Mouse (Mus musculus) olfactory bulb, adult 2 months (tissue): ENCODE data around the gene Tdrd1. TPM values are rescaled to one million over a fixed set of nuclear protein-coding genes. Genes with fewer than 3 reads are reported as not detected.

ENCODE experiments used
- H3K27ac ChIP-seq: fragments of 200-500 bp; 2 replicates; pipeline ENCODE4 v1.5.1; 2012; ENCODE audit warnings: low read depth, low read length; ENCODE audit not compliant: insufficient read depth
- H3K4me1 ChIP-seq: fragments of 200-500 bp; 2 replicates; pipeline ENCODE4 v1.6.1; 2012; ENCODE audit warnings: low read length; ENCODE audit not compliant: control insufficient read depth, insufficient read depth
- H3K4me3 ChIP-seq: fragments of 200-500 bp; 2 replicates; pipeline ENCODE4 v1.5.1; 2012; ENCODE audit warnings: mild to moderate bottlenecking, low read depth, low read length, moderate library complexity; ENCODE audit not compliant: insufficient read depth
- CTCF ChIP-seq: fragments of 200-500 bp; IDR thresholded peaks from 2 replicates; pipeline ENCODE4 v1.5.1; 2012; ENCODE audit warnings: low read depth, mild to moderate bottlenecking, low read length, moderate library complexity; ENCODE audit not compliant: insufficient read depth
- POLR2A ChIP-seq: fragments of 200-500 bp; IDR thresholded peaks from 2 replicates; pipeline ENCODE4 v1.6.1; 2012; ENCODE audit warnings: mild to moderate bottlenecking, low read depth, low read length, moderate library complexity; ENCODE audit not compliant: insufficient read depth
- WGBS: fragments of 180-500 bp; shearing (Covaris S2); methylation state at CpG from one replicate; pipeline ENCODE4 v1.1.7; 2018; 5-methylcytosine and 5-hydroxymethylcytosine counted together
- polyA plus RNA-seq: library from polyadenylated mRNA; stranded (reverse); fragments of >200 nt; gene quantifications from 2 replicates; pipeline ENCODE4 v1.2.4, GENCODE M21; 2012; ENCODE audit warnings: low replicate concordance; ENCODE audit not compliant: missing spikeins, insufficient read depth, insufficient read length

The Tdrd1 gene
- polyA plus RNA-seq, 1 experiment: not detected

DNA sequence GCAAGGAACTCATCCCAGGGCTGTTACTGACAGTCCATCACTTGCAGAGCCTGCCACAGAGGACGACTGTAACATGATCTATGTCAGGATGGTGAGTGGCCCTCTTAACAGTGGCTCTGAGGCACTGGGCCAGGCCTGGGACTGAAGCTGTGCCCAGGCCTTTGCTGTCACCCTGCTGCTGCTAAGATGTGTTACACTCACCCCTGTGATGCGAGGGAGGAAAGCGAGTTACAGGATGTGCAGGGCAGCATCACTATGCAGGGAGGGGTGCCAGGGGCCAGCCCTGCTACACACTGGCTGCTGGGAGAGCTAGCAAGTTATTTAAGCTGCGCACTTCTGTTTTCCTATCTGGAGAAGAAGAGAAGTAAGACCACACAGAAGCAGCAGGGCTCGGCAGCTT, 30.4 kb downstream of the Tdrd1 start:
- Histone ChIP-seq H3K27ac (no peak overlapping the region), H3K4me1 (no peaks in the 10 kb centered on the region), H3K4me3 (no peak overlapping the region)
- TF ChIP-seq CTCF (no peak), POLR2A (no peak)
- WGBS: 79% methylated on average over 5 of the region's 5 CpGs

DNA sequence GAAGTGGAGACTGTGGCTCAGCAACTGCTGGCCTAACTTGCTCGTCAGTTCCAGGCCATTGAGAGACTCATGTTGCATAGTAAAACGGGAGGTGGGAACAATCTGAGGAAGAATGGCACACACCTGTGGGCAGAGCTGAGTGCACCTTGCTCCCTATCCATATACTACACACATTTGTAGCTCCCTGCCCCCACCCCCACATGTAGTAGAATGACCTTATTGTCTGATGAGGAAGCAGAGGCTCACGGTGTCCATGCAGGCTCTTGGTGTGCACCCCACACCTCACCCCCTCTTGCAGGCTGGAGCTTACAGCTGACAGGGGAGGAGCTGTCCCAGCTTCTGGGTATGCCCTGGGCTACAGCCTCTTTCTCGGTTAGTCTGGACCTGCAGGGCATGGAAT, 41.7 kb downstream of the Tdrd1 start:
- TF ChIP-seq CTCF (no peak), POLR2A (no peak)
- H3K4me3 ChIP-seq: no peak overlapping the region
- no peak overlapping the region for H3K27ac ChIP-seq
- no peaks in the 10 kb centered on the region for H3K4me1 ChIP-seq
- 90% methylated on average over 4 of the region's 4 CpGs for WGBS

DNA sequence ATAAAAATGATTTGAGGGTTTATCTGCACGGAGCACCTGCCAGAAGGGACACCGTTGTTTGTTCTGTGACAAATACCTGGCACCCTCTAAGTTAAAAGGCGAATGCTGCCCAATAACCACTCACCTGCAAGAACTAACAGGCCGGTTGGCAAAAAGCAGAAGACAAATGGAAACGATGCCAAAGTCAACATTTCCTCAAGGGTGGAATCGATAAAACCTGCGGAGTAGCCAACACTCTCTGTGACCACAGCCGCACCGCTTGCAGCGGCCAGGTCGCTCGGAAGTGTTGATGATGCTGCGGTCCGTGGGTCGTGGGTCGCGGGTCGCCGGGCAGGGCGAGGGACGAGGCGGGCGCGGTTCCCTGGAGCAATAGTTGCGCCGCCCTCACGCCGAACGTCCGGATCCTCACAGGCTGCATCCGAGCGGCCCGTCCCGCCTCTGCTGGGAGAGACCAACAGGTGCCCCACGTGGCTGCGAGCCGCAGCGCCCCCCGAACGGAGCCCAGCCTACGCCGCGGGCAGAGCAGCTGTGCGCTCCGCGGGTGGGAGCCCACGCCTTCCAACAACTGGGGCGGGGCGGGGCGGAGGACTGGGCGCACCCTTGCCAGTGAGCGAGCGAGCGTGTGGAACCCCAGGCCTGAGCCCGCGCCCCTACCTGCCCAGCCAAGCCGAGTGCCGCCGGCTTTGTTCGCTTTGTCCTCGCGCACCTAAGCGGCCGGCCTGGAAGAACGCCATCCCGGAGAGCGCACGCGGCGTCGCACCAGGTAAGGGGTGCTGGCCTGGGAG, 48.0 kb downstream of the Tdrd1 start, which contains the start of gene Vwa2:
TSS of gene Vwa2 (plus strand) at position 434 of the 785 bp plus-strand sequence.
- 3% methylated on average over 71 of the region's 71 CpGs for WGBS
- Histone ChIP-seq H3K4me3 (peak within 1 kb of the TSS; percentile 25), H3K27ac (no peak within 1 kb of the TSS), H3K4me1 (peaks cover 14% of the 10 kb centered on the region)
- TF ChIP-seq CTCF (no peak), POLR2A (no peak)

DNA sequence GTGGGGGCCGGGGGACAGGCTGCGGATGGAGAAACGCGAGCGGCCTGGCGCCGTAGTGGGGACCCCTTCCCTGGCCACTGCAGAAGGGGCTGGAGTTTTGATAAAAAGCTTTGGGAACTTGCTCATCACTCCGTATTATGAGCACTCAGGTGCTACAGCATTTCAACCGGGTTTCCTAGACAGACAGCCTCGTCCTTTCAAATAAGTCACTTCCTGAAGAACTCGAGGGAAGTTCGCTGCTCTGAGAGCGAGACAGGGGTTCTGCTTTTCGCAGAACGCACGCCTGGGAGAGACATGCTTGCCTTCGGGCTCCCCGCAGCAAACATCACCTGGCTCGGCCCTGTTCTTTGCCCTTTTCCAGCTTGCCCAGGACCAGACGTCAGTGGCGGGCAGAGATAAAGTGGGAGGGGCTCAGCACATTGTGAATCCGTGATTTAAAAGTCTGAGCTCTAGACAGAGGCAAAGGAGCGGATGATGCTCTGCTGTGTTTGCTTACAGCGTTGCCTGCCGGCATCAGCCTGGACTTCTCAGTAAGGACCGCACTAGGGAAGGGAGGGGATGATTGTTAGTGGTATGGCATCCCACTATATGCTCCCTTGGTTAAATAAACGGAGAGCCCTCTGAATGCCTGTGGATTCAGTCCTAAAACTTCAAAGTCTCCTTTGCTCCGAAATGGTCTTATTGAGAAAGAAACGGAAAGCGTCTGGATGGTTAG, 48.7 kb downstream of the Tdrd1 start:
- 13% methylated on average over 30 of the region's 30 CpGs for WGBS
- peak overlapping the region; percentile 25 for H3K4me3 ChIP-seq

DNA sequence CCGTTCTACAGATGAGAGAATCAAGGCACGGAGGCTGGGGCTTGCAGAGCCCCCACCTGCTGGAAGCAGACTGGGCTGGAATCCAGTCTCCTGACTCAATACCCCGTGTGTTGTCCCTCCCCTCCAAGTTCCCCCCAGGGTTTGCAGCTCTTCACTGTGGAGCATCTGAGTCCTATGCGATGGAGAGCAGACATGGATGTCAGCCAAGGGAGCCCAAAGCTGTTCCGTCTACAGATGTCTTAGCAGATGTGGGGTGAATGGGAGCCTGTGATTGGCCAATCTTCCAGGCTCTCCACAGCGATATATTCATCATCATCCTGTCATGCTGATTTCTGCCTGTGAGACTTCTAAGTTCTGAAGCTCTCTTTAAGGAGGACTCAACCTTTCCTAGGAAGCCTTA, 51.4 kb downstream of the Tdrd1 start:
- TF ChIP-seq POLR2A (no peak), CTCF (no peak)
- Histone ChIP-seq H3K4me3 (no peak overlapping the region), H3K27ac (no peak overlapping the region), H3K4me1 (peaks cover 14% of the 10 kb centered on the region)
- 37% methylated on average over 6 of the region's 6 CpGs for WGBS

More for the DNA sequence above, 48.7 kb downstream of the Tdrd1 start:
- peaks cover 14% of the 10 kb centered on the region for H3K4me1 ChIP-seq
- H3K27ac ChIP-seq: no peak overlapping the region
- TF ChIP-seq CTCF (no peak), POLR2A (no peak)

DNA sequence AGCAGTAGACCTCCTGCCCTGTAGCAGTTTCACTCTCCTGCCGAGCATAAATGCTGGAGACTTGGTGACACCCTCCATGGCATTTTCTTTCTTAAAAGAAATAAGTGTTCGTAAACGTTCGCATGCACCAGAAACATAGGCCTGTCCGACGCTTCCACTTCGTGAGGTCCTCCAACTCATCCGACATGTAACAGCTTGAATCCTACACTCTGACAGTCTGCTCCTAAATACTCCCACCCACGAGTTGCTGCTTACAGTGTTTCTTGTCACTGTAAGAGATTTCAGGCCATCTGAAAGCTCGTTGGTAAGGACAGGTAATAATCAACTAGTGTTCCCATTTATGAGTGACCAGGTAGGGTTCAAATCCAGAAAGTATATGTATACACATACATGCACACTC, 61.9 kb downstream of the Tdrd1 start:
- no peak for TF ChIP-seq CTCF
- TF ChIP-seq POLR2A: no peak
- WGBS: 84% methylated on average over 10 of the region's 10 CpGs
- Histone ChIP-seq H3K4me1 (0 out of 2 replicates have a peak, but pooled peaks cover 2% of the 10 kb centered on the region), H3K4me3 (no peak overlapping the region), H3K27ac (no peak overlapping the region)

DNA sequence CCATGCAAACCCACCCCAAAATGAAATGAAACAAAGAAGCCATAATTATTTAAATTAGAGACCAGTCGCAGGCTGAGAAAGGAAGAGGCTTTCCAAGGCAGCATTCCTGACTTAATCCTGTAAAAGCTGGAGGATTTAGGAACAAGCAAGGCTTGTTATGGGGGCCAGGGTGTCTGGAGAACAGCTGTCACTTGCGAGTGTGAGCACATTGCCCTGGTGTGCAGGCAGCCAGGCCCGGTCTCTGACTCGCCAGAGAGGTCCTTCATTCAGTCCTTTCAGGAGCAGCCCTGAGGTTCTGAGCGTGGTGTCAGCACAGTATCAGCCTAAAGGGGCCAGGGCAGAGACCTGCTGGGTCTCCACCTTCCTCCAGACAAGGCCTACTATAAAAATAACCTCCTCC, 62.6 kb downstream of the Tdrd1 start:
- 56% methylated on average over 5 of the region's 5 CpGs for WGBS
- TF ChIP-seq CTCF (no peak), POLR2A (no peak)
- Histone ChIP-seq H3K4me3 (no peak overlapping the region), H3K27ac (no peak overlapping the region), H3K4me1 (0 out of 2 replicates have a peak, but pooled peaks cover 2% of the 10 kb centered on the region)

DNA sequence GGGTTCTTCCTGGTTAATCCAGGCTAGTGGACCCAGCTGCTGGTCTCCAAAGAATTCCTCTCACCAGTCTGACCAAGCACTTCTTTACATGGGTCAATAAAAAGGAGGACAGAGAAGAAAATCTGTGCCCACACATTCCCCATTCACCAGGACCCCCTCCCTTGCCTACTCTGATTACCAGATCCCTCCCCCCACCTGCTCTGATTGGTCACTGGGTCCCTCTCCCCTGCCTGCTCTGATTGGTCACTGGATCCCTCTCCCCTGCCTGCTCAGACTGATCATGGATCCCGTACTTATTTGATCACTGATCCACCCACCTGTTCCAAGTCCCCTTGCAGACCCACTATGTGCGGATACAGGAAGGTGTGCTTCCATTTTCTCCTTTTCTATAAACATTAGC, 65.4 kb downstream of the Tdrd1 start:
- Histone ChIP-seq H3K27ac (no peak overlapping the region), H3K4me3 (no peak overlapping the region), H3K4me1 (0 out of 2 replicates have a peak, but pooled peaks cover 2% of the 10 kb centered on the region)
- 56% methylated on average over 2 of the region's 2 CpGs for WGBS
- no peak for TF ChIP-seq POLR2A
- TF ChIP-seq CTCF: no peak

DNA sequence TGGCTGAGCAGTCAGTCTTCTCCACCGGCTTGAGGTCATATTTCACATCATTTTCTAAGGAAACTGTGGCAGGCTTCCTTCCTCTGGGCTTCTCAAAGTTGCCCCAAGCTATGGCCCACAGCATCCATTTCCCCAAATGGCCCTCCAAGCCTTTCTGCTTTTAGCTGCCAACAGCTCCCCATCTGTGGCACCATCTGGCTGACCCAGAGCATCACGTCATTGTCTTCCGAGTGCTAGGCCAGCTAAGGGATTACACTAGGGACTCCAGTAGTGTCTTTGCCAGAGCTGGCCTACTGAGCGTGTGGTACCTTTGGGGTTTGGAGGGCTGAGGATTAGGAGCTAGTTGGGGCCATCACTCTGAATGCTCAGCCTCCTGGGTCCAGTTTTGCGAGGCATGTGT, 66.6 kb downstream of the Tdrd1 start:
- Histone ChIP-seq H3K4me3 (no peak overlapping the region), H3K27ac (no peak overlapping the region), H3K4me1 (0 out of 2 replicates have a peak, but pooled peaks cover 2% of the 10 kb centered on the region)
- TF ChIP-seq POLR2A: no peak
- TF ChIP-seq CTCF: no peak
- WGBS: 94% methylated on average over 5 of the region's 5 CpGs
